Mouse (Mus musculus) limb, embryonic 13.5 days (tissue): ENCODE data around the gene Spock2. TPM values are rescaled to one million over a fixed set of nuclear protein-coding genes. Genes with fewer than 3 reads are reported as not detected.
"Not testable (repeated sequence)": the region's sequence is repeated elsewhere in the genome, so short reads cannot be mapped to it uniquely, and the experiment has no call there.

ENCODE experiments used
- ATAC-seq: fragments of 200-750 bp; cut with Nextera tagmentation; 2 replicates; pipeline ENCODE4 v1.8.0; 2017; ENCODE audit warnings: low read depth, moderate number of reproducible peaks, moderate TSS enrichment; ENCODE audit not compliant: low FRiP score
- H3K27ac ChIP-seq: fragments of 300-500 bp; sonication (generic); 2 replicates; pipeline ENCODE4 v1.5.1; 2015; ENCODE audit warnings: inconsistent platforms, mild to moderate bottlenecking, moderate library complexity
- H3K27me3 ChIP-seq: fragments of 300-500 bp; sonication (generic); 2 replicates; pipeline ENCODE4 v1.6.1; 2015; ENCODE audit warnings: mild to moderate bottlenecking, inconsistent platforms
- H3K36me3 ChIP-seq: fragments of 300-500 bp; sonication (generic); 2 replicates; pipeline ENCODE4 v1.6.1; 2015; ENCODE audit warnings: inconsistent platforms, mild to moderate bottlenecking, moderate library complexity
- H3K4me1 ChIP-seq: fragments of 300-500 bp; sonication (generic); 2 replicates; pipeline ENCODE4 v1.6.1; 2015; ENCODE audit warnings: inconsistent platforms
- H3K4me2 ChIP-seq: fragments of 300-500 bp; sonication (generic); replicated peaks from 2 replicates; pipeline ENCODE4 v1.6.1; 2015; ENCODE audit warnings: inconsistent platforms, mild to moderate bottlenecking, moderate library complexity
- H3K4me3 ChIP-seq: fragments of 300-500 bp; sonication (generic); 2 replicates; pipeline ENCODE4 v1.5.1; 2015; ENCODE audit warnings: moderate library complexity, mild to moderate bottlenecking, inconsistent platforms
- H3K9ac ChIP-seq: fragments of 300-500 bp; sonication (generic); 2 replicates; pipeline ENCODE4 v1.6.1; 2015; ENCODE audit warnings: mild to moderate bottlenecking, inconsistent platforms
- H3K9me3 ChIP-seq: fragments of 300-500 bp; sonication (generic); 2 replicates; pipeline ENCODE4 v1.6.1; 2016; ENCODE audit warnings: inconsistent platforms
- WGBS: fragments of 180-500 bp; shearing (Covaris S2); methylation state at CpG from one replicate; pipeline ENCODE4 v1.1.7; 2015; 5-methylcytosine and 5-hydroxymethylcytosine counted together
- polyA plus RNA-seq: library from polyadenylated mRNA; unstranded; fragments of >200 nt; fragmentation: Nextera tagmentation; extraction: Ambion mirVana; gene quantifications from 2 replicates; pipeline ENCODE4 v1.2.1, GENCODE M21; 2015

Spock2 gene
- polyA plus RNA-seq, 1 experiment from 2014 or later: 7.2 TPM

DNA sequence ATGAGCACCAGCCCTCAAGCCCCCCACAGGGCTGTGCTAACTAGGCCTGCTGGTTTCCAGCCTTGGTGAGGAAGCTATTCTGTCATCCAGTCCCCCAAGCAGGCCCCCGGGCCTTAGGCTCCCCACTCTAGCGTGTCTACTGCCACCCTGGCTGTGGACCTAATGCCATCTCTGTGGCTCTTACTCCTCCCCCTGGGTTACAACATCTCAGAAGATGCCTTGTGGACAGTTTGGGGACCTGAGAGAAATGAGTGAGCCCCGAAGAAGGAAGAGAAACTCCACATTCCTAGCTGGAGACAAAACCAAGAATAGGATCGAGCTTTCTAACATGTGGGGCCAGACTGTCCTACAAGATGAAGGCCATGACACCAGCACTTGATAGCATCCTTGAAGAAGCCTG, 24.5 kb downstream of the Spock2 start:
- Histone ChIP-seq H3K4me1 (peaks cover 19% of the 10 kb centered on the region), H3K36me3 (no peaks in the 10 kb centered on the region), H3K4me2 (no peak overlapping the region), H3K9ac (no peak overlapping the region), H3K4me3 (no peak overlapping the region), H3K27me3 (no peaks in the 10 kb centered on the region), H3K9me3 (no peaks in the 10 kb centered on the region), H3K27ac (no peak overlapping the region)
- WGBS: 82% methylated on average over 4 of the region's 4 CpGs
- no peak for ATAC-seq

DNA sequence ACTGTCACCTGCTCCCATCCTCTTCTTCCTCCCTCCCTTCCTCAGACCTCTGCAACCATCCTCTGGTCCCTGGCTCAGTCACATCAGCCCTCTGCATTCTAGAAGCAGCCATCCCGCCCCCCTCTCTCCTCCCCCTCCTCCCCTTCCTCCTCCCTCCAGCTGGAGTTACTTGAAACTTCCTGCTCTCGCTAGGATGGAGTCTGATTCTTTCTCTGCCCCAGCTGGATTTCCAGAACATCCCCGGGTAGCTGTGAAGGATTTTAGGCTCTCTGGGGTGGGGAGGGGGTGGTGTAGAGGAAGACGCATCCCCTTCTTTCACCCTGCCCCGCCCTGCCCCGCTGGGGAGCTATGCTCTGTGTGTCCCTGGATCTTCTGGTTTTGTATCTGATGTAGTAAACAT, 27.5 kb downstream of the Spock2 start:
- no peaks in the 10 kb centered on the region for H3K9me3 ChIP-seq
- H3K4me2 ChIP-seq: peak overlapping the region; percentile 38
- H3K4me3 ChIP-seq: no peak overlapping the region
- H3K9ac ChIP-seq: no peak overlapping the region
- H3K4me1 ChIP-seq: peaks cover 15% of the 10 kb centered on the region
- ATAC-seq: no peak; the same call in 1 of the 2 replicates
- 20% methylated on average over 6 of the region's 6 CpGs for WGBS
- no peak overlapping the region for H3K27ac ChIP-seq
- H3K27me3 ChIP-seq: no peaks in the 10 kb centered on the region
- no peaks in the 10 kb centered on the region for H3K36me3 ChIP-seq

DNA sequence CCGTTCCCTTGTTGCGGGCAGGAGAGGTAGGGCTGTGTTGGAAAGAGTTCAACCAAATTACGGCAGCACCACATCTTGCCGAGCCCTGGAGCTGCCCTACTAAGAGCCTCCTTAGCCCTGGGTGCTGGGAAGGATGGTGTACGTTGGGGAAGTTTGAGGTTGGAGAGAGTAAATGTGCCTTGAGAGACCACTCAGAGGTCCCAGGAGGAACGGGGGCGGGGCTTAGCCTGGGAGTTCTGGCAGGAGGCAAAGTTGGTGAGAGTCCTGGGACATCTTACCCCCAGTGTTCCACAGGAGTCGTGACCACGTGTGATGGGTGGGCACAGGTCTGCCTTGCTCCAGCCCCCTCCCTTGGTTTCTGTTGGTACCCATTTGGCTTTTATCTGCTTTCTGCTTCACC, 28.2 kb downstream of the Spock2 start:
- H3K27me3 ChIP-seq: no peaks in the 10 kb centered on the region
- H3K4me2 ChIP-seq: peak overlapping the region; percentile 38; the same call in 1 of the 2 replicates
- WGBS: 51% methylated on average over 9 of the region's 9 CpGs
- H3K4me1 ChIP-seq: peaks cover 15% of the 10 kb centered on the region
- ATAC-seq: no peak
- H3K4me3 ChIP-seq: no peak overlapping the region
- H3K9me3 ChIP-seq: no peaks in the 10 kb centered on the region
- H3K36me3 ChIP-seq: no peaks in the 10 kb centered on the region
- no peak overlapping the region for H3K27ac ChIP-seq
- H3K9ac ChIP-seq: no peak overlapping the region

DNA sequence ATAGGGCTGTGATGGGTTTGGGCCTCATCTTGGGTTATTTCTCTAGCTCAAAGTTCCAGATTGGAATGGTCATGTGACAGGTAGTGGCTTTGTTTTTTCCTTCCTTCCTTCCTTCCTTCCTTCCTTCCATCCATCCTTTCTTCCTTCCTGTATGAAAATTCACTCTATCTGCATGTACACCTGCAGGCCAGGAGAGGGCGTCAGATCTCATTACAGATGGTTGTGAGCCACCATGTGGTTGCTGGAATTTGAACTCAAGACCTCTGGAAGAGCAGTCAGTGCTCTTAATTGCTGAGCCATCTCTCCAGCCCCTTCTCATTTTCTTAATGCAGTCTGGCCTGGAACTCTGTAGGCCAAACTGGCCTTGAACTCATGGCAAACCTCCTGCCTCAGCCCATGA, 30.0 kb downstream of the Spock2 start:
- not testable (repeated sequence) for H3K9me3 ChIP-seq, H3K27ac ChIP-seq, H3K4me3 ChIP-seq, H3K27me3 ChIP-seq, H3K4me2 ChIP-seq, ATAC-seq, H3K9ac ChIP-seq, H3K36me3 ChIP-seq
- 61% methylated on average over 1 of the region's 1 CpGs for WGBS
- peaks cover 15% of the 10 kb centered on the region for H3K4me1 ChIP-seq

DNA sequence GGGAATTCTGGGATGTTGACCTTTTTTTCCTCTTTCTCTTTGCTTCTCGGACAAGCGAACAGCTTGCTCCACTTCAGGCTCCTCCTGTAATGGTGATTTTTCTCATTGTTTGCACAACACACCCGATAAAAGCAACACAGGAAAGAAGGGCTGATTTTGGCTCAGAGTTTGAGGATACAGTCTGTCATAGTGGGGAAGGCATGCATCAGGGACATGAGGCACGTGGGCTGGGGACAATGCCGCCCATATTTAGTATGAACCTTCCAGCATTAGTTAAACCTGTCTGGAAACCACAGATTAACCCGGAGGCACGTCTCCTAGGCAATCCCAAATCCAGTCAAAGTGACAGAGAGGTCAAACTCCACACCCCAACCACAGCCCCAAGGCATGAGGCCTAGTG, 30.9 kb downstream of the Spock2 start:
- ATAC-seq: no peak
- 78% methylated on average over 7 of the region's 7 CpGs for WGBS
- H3K4me2 ChIP-seq: no peak overlapping the region
- H3K27me3 ChIP-seq: no peaks in the 10 kb centered on the region
- no peaks in the 10 kb centered on the region for H3K36me3 ChIP-seq
- no peaks in the 10 kb centered on the region for H3K9me3 ChIP-seq
- H3K4me3 ChIP-seq: no peak overlapping the region
- no peak overlapping the region for H3K9ac ChIP-seq
- H3K4me1 ChIP-seq: peaks cover 15% of the 10 kb centered on the region
- no peak overlapping the region for H3K27ac ChIP-seq

DNA sequence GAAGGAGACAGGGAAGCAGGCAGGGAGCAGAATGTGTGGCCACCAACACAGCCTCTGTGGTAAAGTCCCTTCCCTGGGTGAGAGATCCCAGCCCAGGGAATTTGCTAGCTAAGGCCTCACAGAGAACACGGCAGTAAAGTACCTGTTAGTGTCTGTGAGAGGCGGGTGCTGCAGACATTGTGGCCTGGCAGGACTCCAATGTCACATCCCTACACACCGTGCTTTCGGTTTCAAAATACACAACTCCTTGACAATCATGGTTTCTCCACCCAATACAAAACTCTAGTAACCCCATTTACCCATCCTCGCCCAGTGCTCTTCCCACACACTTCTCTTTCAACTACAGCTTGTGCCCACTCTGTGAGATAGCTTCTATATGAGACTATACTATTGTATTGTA, 32.7 kb downstream of the Spock2 start:
- Histone ChIP-seq H3K4me2 (no peak overlapping the region), H3K27me3 (no peaks in the 10 kb centered on the region), H3K9me3 (no peaks in the 10 kb centered on the region), H3K4me1 (peaks cover 8% of the 10 kb centered on the region), H3K9ac (no peak overlapping the region), H3K36me3 (no peaks in the 10 kb centered on the region), H3K27ac (no peak overlapping the region), H3K4me3 (no peak overlapping the region)
- no peak for ATAC-seq
- 74% methylated on average over 5 of the region's 5 CpGs for WGBS

DNA sequence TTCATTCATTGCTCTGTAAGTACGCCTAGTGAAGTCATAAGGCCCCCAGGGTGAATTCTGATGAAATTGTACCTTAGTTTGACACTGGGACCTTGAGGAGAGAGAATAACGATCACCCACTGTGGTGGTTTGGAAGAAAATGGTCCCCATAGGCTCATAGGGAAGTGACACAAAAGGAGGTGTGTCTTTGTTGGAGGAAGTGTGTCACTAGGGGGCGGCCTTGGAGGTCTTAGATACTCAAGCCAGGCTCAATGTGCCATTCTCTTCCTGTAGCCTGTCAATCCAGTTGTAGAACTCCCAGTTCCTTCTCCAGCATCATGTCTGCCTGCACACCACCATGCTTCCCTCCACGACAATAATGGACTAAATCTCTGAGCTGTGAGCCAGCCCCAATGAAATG, 34.7 kb downstream of the Spock2 start:
- Histone ChIP-seq H3K9me3 (no peaks in the 10 kb centered on the region), H3K4me1 (no peaks in the 10 kb centered on the region), H3K9ac (no peak overlapping the region), H3K27me3 (no peaks in the 10 kb centered on the region), H3K4me2 (no peak overlapping the region), H3K4me3 (no peak overlapping the region), H3K36me3 (no peaks in the 10 kb centered on the region), H3K27ac (no peak overlapping the region)
- no peak for ATAC-seq
- WGBS: 75% methylated on average over 4 of the region's 4 CpGs

DNA sequence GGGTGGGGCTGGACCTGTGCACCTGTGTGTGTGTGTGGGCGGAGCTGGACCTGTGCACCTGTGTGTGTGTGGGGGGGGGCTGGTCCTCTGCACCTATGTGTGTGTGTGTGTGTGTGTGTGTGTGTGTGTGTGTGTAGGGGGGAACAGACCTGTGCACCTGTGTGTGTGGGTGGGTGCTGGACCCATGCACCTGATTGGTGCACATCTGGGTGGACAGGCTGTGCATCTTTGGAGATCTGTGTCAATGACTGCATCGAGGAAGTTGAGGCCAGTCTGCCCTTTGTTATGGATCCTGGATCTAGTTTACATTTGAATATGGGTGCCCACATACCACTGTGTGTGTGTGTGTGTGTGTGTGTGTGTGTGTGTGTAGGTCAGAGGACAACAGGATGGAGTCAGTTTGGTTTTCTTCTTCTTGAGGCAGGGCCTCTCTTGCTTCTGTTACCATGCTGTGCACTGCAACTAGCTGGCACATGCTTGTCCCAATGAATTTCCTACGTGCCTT, 35.7 kb downstream of the Spock2 start:
- Histone ChIP-seq H3K4me3 (no peak overlapping the region), H3K9me3 (no peaks in the 10 kb centered on the region), H3K27me3 (no peaks in the 10 kb centered on the region), H3K4me2 (no peak overlapping the region), H3K27ac (no peak overlapping the region), H3K9ac (no peak overlapping the region), H3K36me3 (no peaks in the 10 kb centered on the region), H3K4me1 (no peaks in the 10 kb centered on the region)
- WGBS: 92% methylated on average over 3 of the region's 3 CpGs
- no peak for ATAC-seq

DNA sequence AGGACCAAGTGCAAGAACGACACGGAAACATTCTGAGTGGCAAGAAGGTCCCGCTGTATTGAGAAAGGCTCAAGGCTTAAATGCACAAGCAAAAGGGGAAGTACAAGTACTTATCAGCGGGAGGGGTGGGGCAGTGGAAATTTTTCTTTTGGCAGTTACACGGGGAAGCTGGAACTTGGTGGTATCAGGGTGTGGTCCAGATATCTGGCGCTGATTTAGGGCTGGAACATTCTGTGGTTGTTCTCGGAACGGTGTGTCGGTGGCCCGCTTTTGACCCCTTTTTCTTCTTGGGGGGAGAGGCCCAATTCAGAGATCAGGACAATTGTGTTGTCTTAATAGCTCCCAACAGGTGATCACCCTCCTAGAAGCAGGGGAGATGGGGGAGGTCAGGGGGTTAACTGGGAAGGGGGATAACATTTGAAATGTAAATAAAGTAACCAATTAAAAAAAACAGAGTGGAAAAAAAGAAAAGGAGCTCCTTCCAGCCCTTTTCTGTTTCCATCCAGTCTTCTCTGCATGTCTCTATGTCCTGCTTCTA, 41.6 kb downstream of the Spock2 start:
- not testable (repeated sequence) for H3K9me3 ChIP-seq, ATAC-seq, H3K27ac ChIP-seq, H3K36me3 ChIP-seq, H3K9ac ChIP-seq, H3K4me2 ChIP-seq, H3K4me1 ChIP-seq, H3K4me3 ChIP-seq, H3K27me3 ChIP-seq
- WGBS: 74% methylated on average over 10 of the region's 10 CpGs

DNA sequence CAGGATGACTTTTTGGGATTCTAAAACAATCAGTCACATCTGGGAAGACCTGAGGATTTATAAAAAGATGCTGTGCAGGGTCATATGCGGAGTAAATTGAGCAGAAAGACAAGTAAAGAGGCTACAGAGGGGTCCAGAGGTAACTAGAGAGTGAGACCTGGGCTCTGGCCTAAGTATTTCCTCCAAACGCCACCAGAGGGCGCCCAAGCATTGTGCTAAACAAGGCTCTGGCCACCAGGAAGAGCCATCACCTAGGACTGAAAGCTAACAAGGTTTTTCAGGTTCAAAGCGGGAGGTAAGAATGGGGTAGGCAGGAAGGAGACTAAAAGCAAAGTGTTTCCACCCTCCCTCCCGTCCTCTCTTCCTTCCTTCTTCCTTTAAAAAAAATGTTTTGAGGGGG, 42.1 kb downstream of the Spock2 start:
- H3K27ac ChIP-seq: no peak overlapping the region
- WGBS: 2% methylated on average over 5 of the region's 5 CpGs
- H3K4me2 ChIP-seq: no peak overlapping the region
- H3K4me3 ChIP-seq: no peak overlapping the region
- H3K9ac ChIP-seq: no peak overlapping the region
- peak; percentile 60; the same call in 1 of the 2 replicates for ATAC-seq
- no peaks in the 10 kb centered on the region for H3K36me3 ChIP-seq
- no peaks in the 10 kb centered on the region for H3K27me3 ChIP-seq
- H3K9me3 ChIP-seq: no peaks in the 10 kb centered on the region
- H3K4me1 ChIP-seq: no peaks in the 10 kb centered on the region

DNA sequence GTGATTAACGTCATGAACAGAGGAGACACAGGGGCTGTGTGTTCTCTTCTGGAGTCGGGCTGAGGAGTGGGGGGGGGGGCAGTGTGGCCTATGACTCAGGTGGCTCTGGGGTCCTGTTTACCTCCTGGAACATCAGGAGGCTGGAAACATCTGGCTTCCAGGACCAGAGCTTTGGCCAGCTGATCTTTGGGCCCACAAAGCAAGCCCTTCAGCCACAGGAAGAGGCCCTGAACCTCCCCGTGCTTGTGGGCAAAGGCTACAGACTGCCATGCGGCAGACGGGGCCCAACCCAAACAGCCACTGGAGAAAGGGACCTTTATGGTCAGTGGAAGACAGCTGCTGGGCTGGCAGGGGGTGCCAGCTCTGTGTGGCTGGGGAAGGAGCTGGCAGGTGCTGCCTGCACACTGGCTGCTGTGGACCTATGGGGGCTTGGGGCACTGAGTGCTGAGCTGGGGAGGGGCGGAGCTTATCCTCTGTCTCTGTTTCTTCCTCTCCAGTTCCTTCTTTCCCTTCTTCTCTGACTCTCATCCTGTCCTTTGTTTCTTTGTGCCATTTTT, 45.2 kb downstream of the Spock2 start:
- Histone ChIP-seq H3K4me1 (no peaks in the 10 kb centered on the region), H3K27ac (0 out of 2 replicates have a peak overlapping the region, but pooled peaks have one; percentile 28), H3K36me3 (no peaks in the 10 kb centered on the region), H3K9me3 (no peaks in the 10 kb centered on the region), H3K4me2 (no peak overlapping the region), H3K9ac (no peak overlapping the region), H3K4me3 (no peak overlapping the region), H3K27me3 (no peaks in the 10 kb centered on the region)
- 55% methylated on average over 6 of the region's 6 CpGs for WGBS
- ATAC-seq: no peak

DNA sequence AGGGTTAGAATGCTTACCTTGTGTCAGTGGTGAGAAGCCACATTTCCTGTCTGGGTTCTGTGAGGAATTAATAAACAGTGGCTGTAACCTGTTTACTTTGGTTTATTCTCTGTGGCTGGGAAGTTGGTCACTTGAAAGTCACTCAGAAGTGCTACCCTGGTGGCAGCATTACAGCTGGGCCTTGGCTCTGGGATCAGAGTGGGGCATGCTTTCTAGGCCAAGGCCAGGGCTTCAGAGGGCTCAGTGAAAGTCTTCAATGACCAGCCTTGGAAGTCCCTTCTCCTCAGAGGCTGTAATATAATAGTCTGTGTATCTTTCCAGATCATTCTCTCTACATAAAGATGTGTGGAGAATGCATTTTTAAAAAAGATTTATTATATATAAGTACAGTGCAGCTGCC, 50.0 kb downstream of the Spock2 start:
- Histone ChIP-seq H3K4me2 (no peak overlapping the region), H3K27ac (no peak overlapping the region), H3K27me3 (no peaks in the 10 kb centered on the region; the same call in 1 of the 2 replicates), H3K9ac (no peak overlapping the region), H3K4me3 (no peak overlapping the region), H3K9me3 (no peaks in the 10 kb centered on the region), H3K36me3 (no peaks in the 10 kb centered on the region), H3K4me1 (no peaks in the 10 kb centered on the region; the same call in 1 of the 2 replicates)
- ATAC-seq: no peak

DNA sequence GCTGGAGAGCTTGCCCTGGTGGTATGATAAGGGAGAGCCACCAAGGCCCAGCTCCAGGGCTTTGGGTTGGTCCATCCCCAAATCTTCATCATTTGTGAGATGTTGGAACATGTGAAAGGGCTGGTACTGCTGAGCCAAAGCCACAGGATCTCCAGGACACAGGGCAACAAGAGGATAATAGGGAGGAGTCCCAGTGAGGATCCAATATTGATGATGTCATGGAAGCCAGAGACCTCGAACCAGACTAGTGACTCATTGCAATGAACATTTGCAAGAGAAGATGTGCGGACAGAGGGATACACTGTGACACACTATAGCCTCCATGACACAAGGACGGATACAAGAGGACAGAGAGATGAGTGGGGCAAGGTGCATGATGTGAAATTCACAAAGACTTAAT, 52.1 kb downstream of the Spock2 start:
- ATAC-seq: no peak
- no peaks in the 10 kb centered on the region; the same call in 1 of the 2 replicates for H3K27me3 ChIP-seq
- WGBS: 88% methylated on average over 3 of the region's 3 CpGs

More for the DNA sequence above, 52.1 kb downstream of the Spock2 start:
- Histone ChIP-seq H3K4me2 (no peak overlapping the region), H3K27ac (no peak overlapping the region), H3K9me3 (no peaks in the 10 kb centered on the region), H3K4me1 (no peaks in the 10 kb centered on the region; the same call in 1 of the 2 replicates), H3K4me3 (no peak overlapping the region), H3K36me3 (no peaks in the 10 kb centered on the region), H3K9ac (no peak overlapping the region)
